In genomic region chr12:31367721-31368120, GRCm38 (mm10) we compare ENCODE assay signal across 17 mouse cellular contexts. TPM values are rescaled to one million over a fixed set of nuclear protein-coding genes. Genes with fewer than 3 reads are reported as not detected.
"Had no signal": no experiment of that assay in that cellular context is flagged by ENCODE, and none has a peak within 500 bp of the region (broad histone marks: within the 10 kb centered on the region; RNA-seq: fewer than 3 reads in every experiment).

No protein-coding gene starts in this region.

- H3K27ac ChIP-seq: kidney, postnatal 0 days; layer of hippocampus, adult 2 months; liver, embryonic 13.5 days; macrophage; midbrain, embryonic 12.5 days; midbrain, embryonic 15.5 days; neural tube, embryonic 12.5 days; neural tube, embryonic 15.5 days; stomach, postnatal 0 days had no signal

- H3K27me3 ChIP-seq: liver, embryonic 13.5 days; midbrain, embryonic 15.5 days; neural tube, embryonic 12.5 days; neural tube, embryonic 15.5 days had no signal

- H3K9me3 ChIP-seq: liver, embryonic 13.5 days; midbrain, embryonic 12.5 days; midbrain, embryonic 15.5 days; neural tube, embryonic 12.5 days; neural tube, embryonic 15.5 days had no signal

- DNase-seq: kidney, postnatal 25 days; layer of hippocampus, adult 9-11 months; liver, embryonic 13.5 days; lung, adult 2 months; lung, postnatal 14 days; retina, postnatal 1 day; thymus, adult 18-20 months; thymus, postnatal 36 days had no signal

- H3K4me3 ChIP-seq: layer of hippocampus, adult 2 months; liver, embryonic 13.5 days; midbrain, embryonic 12.5 days; midbrain, embryonic 15.5 days; neural tube, embryonic 12.5 days; neural tube, embryonic 15.5 days had no signal

- H3K4me1 ChIP-seq: liver, embryonic 13.5 days; midbrain, embryonic 12.5 days; midbrain, embryonic 15.5 days; neural tube, embryonic 12.5 days; neural tube, embryonic 15.5 days had no signal

- H3K36me3 ChIP-seq: liver, embryonic 13.5 days; midbrain, embryonic 12.5 days; midbrain, embryonic 15.5 days; neural tube, embryonic 12.5 days; neural tube, embryonic 15.5 days had no signal

- ATAC-seq: midbrain, embryonic 15.5 days had no signal

RNA-seq across cellular contexts. Expression of gene Slc26a3, which starts 22.9 kb away (rescaled TPM):
- polyA plus RNA-seq: kidney, embryonic 14.5 days; macrophage; midbrain, embryonic 12.5 days; neural tube, embryonic 12.5 days had no signal
